Mouse (Mus musculus): ENCODE results near the gene Hfe. TPM values are rescaled to one million over a fixed set of nuclear protein-coding genes. Genes with fewer than 3 reads are reported as not detected.
A peak's percentile ranks its signal among the peaks of the same experiment; 100 is the strongest.
"Not testable (repeated sequence)": the region's sequence is repeated elsewhere in the genome, so short reads cannot be mapped to it uniquely, and the experiment has no call there.

The Hfe gene
- total RNA-seq, 2 experiments from 2014 or later: 33.3 to 45.6 TPM

DNA sequence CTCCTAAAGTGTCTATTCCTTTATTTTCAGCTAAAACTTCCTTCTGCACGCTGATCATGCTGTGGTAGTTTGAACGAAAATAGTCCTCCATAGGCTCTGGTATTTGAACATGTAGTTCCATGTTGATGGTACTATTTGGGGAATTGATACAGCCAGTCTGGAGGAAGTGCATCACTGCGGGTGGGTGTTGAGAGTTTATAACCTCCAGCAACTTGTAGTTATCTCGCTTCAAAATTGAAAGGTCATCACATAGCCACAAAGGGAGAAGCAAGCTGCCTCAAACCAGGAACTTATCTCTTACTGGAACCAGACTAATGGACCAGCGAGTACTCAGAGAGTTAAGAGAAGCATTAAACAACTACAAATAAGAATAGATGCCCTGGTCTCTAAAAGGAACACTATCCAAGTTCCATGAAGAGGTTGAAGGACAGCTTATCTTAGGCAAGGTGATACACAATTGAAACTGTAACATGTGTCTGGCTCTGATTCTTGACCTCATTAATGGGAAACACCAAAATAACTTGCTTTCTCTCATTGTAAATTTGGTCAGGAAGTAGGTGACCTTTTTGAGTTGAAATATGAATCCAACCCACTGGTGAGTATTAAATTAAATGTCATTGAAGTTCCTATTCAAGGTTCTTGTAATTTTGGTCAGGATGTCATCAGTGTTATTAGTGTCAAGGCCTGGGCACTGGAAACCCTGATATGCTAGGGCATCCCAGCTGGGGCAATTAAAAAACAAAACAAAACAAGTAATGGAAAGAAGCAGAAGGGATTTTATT is 5.8 kb upstream of the Hfe start:
- no peak for DNase-seq (ENCODE audit: low spot score in 2 of 2)

DNA sequence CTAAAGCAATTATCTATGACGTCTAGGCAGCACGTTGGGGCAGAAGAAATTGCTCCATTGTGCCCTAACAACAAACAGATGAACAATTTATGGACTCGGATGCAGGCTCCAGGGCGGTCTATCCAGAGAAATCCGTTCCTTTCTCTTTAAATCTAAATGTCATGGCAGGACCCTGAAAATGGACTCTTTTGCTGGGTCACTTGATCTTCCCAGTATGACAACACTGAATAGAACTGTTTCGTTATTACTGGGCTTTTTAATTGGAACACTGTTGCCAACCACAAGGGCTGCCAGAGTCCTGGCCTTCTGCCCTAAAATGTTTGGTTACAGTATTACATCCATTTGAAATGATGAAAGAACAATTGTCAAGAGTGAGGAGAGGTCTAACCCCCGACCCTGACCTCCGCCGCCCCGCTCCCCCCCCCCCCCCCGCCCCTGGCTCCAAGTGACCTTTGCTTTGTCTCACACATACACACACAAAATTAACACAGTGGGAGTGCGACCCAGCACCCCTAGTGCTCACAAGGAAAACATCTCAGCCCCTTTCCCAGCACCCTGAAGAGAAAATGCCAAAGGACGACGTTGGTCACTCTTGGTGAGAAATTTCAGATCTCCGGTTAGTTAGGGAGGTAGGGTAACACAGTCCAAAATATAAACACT is 810 bp downstream of the Hfe start:
- no peak for DNase-seq (ENCODE audit: low spot score in 2 of 2)

DNA sequence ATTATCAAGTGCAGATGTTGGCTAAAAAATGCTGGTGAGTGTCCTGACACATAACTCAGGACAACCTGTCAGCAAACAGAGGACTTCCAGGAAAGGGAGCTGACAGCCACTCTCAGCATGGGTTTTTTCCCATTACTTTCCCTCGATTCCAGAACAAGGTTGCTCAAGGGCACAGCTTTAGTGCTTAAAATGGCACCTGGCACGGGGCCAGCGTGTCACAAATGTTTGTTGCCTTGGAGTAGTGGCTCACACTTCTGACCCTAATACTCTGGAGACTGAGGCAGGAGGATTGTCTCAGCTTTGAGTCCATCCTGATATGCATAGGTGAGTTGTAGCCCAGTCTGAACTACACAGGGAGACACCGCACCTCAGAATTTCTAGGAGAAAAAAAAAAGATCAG is 2.0 kb downstream of the Hfe start:
- no peak for DNase-seq (ENCODE audit: low spot score in 2 of 2)

DNA sequence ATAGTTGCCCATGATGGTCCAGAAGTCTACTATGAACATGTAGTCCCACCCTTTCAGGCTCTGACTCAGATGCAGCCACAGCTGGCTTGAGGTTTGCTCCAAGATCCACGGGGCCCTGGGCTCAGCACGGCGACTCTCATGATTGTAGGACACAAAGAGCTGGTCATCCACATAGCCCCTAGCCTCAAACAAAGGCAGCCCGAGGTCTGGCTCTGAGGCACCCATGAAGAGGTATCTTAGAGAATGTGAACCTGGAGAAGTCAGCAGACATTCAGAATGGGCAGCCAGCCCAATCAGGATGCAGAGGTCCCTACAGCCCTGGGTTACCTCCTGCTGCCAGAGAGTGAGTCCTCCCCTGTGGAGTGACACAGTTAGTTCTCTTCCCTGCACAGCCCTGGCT is 2.6 kb downstream of the Hfe start:
- no peak for DNase-seq (ENCODE audit: low spot score in 2 of 2)

DNA sequence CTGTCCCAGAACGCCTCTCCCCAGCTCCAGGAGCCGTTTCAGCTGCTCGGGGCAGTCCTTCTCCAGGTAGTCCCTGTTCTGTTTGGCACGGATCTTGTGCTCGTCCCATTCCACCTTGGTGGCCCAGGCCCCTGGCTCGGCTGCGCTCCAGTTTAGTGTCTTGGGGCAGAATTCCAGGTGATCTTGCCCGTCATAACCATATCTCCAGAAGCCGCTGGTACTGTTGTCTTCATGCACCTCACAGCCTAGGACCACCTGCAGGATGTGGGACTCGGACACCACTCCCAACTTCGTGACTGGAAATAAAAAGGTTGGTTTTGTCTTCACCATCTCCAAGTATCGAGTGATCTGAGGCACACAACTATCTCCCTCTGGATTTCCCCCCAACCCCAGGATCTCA is 3.9 kb downstream of the Hfe start:
- no peak for DNase-seq (ENCODE audit: low spot score in 2 of 2)

DNA sequence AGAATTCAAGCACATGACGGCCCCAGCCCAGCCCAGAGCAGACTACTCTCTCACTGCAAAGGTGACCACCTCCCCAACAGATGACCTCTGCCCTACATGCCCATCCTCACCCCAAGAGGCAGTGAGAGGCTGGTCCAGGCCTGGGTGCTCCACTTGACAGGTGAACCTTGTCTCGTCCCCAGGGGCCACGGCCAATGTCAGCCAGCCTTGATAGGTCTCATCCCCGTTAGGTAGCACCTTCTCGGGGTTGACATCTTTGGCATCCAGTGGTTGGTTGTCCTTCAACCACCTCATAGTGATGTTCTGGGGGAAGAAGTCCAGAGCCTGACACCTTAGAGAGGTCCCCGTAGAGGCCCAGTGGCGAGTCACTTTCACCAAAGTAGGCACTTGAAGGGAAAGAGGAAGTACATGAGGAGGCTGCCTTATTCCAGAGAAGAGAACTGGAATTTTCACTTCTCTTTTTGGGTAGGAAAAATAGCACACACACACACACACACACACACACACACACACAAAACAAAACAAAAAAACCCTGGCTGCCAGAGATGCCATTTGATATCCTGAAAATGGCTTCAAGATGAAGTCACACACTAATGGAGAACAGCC is 4.8 kb downstream of the Hfe start:
- DNase-seq (ENCODE audit: low spot score in 2 of 2): no peak

DNA sequence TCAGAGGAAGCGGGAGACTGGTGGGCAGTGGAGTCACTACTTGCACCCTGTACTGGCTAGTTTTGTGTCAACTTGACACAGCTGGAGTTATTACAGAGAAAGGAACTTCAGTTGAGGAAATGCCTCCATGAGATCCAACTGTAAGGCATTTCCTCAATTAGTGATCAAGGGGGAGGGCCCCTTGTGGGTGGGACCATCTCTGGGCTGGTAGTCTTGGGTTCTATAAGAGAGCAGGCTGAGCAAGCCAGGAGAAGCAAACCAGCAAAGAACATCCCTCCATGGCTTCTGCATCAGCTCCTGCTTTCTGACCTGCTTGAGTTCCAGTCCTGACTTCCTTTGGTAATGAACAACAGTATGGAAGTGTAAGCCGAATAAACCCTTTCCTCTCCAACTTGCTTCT is 7.9 kb downstream of the Hfe start:
- DNase-seq (ENCODE audit: low spot score in 2 of 2): not testable (repeated sequence)

DNA sequence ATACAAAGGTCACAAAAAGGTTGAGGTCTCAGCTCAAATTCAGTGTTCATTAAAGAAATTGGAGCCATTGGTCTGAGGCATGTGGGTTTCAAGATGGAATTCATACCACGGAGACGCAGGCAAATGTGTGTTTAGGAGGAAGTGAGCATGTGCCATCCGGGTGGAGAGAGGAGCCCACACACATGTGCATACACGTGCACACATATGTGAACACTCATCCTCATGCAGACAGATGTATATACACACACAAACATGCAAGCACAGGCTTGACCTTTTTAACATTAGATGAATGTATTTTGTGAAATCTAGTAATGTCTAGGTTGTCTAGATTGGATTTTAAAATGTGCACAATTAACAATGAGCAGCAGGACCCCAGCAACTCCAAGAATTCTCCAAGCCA is 8.4 kb downstream of the Hfe start:
- no peak for DNase-seq (ENCODE audit: low spot score in 2 of 2)

DNA sequence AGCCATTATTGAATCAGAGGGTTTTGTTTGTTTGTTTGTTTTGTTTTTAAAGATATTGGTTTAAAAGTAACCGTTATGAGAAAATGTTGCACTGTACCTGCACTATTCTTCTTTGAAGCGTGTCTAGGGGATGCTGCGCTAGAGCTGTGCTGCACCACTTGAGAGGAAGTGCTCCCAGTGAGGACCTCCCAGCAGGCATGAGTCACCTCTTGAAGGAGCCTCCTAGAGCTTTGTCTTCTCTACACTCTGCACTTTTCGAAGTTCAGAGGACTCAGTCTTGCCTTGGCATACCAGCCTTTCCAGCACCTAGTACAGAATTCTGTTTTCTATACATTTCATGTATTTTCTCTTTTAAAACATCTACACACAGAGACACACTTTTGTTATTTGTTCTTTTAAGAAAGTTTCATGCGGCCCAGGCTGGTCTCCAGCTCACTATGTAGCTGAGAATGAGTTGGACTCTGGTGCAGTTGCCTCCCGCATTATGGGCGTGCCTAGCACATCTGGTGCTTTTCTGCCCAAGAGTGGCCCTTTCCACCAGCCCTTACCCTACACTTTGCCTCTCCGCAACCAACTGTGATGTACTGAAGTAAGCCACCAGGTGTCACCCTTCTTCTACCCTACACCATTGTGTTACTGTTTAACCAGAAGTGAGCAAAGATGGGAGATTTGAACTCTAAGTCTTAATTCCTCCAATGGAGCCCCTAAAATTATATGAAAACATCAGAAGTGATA is 9.7 kb downstream of the Hfe start:
- DNase-seq (ENCODE audit: low spot score in 2 of 2): peak in 1 of 2 experiments; percentile 64

DNA sequence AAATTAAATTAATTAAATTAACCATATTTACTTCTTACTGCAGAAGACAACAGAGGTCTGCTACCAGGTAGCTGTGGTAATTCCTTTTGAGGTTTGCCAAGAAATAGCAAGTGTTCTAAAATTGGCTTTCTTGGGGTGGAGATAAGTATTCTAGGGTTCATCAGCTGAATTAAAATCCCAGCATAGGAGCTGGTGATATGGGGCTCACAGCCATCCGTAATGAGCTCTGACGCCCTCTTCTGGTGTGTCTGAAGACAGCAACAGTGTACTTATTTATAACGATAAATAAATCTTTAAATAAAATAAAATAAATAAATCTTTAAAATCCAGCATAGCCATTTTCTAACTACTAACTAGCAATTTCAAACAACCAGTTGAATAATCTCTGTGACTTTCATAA is 10.9 kb downstream of the Hfe start:
- no peak for DNase-seq (ENCODE audit: low spot score in 2 of 2)

DNA sequence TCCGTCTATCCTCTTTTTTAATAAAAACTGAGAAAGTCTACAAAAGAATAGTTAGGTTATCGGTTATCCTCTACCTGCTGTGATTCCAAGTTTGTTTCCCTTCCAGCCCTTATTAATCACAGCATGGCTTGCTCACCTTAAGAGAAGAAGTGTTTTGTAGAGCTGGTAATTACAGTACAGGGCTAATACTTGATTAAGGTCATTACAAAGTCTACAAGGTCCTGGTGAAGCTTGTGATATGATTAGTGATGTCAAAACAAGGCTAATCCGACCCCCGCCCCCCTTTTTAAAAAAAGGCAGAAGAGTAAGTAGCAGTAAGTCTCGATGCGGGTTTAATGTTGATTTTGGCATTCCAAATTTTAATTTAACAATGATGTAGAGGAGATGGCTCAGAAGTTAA is 11.7 kb downstream of the Hfe start:
- DNase-seq (ENCODE audit: low spot score in 2 of 2): no peak

DNA sequence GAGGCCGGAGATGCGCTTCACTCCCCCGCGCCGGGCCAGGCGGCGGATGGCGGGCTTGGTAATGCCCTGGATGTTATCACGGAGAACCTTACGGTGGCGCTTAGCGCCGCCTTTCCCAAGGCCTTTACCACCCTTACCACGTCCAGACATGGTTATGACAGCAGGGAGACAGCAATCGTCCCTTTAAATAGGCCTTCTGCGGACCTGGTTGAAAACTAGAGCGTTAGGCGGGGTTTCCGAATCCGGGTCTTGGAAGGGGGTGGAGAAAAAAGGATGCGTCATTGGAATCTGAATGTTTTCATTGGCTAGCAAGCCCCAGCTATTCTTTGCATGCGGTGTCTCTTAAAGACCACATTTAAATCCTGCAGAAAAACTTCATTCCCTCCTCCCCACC is 12.4 kb downstream of the Hfe start, which contains the start of gene Hist1h4c:
Hist1h4c (minus strand) TSS at position 155 of the 394 bp plus-strand sequence.
- DNase-seq (ENCODE audit: low spot score in 2 of 2): peak; percentile 99 to 100

DNA sequence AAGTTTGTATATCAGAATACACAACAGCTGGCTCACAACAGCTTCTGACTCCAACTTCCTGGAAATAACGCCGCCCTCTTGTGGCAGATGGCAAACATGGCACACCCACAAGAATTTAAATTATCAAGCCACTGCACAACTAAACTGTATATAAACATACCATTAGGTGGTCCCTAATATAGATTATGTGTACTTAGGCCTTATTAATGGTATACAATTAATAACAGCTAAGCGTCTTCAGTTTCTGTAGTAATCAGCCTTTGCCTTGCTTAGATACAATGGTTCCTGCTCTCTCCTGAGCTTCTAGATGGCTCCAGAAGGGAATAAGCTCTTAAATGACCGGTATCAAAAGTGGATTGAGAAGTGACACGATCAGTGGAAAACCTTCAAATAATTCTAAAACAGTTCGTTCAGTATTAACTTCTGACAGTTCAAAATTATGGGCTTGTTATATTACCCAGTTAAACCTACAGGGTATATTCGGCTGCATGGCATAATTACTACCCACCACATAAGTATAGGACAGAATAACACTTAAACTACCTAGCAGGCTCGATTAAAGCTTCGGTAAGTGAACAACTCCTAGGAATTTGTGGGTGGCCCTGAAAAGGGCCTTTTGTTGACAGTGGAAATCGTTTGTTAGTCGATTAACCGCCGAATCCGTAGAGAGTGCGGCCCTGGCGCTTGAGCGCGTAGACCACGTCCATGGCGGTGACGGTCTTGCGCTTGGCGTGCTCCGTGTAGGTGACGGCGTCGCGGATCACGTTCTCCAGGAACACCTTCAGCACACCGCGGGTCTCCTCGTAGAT is 13.0 kb downstream of the Hfe start:
- DNase-seq (ENCODE audit: low spot score in 2 of 2): peak in 1 of 2 experiments; percentile 33

DNA sequence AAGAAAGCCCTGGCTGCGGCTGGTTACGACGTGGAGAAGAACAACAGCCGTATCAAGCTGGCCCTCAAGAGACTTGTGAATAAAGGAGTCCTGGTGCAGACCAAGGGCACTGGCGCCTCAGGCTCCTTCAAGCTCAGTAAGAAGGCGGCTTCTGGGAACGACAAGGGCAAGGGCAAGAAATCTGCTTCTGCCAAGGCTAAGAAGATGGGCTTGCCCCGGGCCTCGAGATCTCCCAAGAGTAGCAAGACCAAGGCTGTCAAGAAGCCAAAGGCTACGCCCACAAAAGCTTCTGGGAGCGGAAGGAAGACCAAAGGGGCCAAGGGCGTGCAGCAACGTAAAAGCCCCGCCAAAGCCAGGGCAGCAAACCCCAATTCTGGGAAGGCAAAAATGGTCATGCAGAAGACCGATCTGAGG is 14.6 kb downstream of the Hfe start:
- no peak for DNase-seq (ENCODE audit: low spot score in 2 of 2)

DNA sequence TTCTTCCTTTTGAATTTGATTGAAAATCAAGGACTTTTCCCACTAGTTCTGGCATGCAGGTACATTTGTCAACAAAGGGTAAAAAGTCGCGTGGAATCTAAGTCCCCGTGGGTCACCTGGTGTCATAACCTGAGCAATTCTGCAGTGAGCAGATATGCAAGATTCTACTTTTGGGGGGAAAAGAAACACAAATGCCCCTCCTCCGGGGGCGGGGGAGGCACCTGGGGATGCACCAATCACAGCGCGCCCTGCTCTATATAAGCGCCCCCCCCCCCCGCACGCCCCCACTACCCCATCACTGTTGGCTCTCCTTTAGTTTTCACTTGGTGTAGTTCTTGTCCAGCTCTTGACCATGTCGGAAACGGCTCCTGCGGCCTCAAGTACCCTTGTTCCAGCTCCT is 15.1 kb downstream of the Hfe start, which contains the start of gene Hist1h1t:
Hist1h1t (plus strand) TSS at position 301 of the 400 bp plus-strand sequence.
- no peak for DNase-seq (ENCODE audit: low spot score in 2 of 2)

DNA sequence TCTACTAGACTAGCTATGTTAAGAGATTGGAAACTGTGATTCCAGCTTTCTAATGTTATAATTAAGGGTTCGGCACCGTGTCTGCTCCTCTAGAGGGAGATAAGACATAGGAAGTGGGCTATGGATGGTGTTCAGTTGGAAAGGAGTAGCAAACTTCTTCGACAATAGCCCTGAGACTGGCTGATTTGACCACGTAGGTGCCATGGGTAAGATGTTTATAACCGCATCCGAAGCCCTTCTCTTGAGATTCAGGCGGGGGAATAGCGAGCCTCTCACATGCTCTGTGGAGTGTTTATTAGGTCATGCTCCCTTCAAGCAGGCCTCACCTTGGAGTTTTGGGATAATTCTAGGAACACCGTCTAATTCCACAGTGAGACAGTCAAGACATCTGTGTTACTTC is 15.7 kb downstream of the Hfe start:
- no peak for DNase-seq (ENCODE audit: low spot score in 2 of 2)

DNA sequence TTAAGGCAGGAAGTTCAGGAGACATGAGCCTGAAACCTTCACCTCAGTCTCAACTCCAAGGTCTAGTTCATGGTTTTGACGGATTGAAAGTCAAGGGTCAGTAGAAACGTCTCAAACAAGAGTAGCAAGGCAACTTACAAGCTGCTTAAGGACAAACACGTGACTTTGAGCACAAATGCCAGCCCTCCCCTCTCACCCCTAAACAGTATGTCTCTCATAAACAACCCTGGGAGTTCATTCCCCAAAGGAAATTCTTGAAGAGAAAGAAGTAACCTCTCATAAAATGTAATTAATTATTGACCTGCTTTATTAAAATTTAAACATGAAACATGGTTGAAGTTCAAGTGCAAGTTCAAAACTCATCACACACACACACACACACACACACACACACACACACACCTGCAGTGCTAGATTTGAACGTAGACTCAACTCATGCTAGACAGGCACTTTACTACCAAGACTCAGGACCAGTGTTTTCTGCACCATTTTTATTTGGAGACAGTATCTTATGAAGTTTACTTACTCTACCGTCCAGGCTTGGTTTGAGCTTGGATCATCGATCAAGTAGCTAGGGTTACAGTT is 16.7 kb downstream of the Hfe start:
- no peak for DNase-seq (ENCODE audit: low spot score in 2 of 2)

DNA sequence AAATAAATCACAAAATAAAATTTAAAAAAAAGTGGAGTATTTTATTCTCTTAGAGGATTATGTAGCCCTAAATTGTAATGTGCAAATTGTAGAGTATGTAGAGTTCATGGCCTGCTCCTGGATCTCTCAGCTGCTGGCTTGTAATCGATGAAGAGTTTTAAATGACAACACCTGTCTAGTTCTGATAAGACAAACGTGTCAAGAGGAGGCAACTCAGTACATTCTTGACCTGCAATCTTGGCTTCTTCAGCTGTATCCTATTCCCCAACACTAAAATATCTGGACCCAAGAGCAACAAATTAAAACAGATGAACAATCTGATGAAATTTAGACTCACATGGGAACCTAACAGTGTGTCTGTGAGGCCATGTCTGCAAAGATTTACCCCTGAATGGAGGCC is 21.2 kb downstream of the Hfe start:
- DNase-seq (ENCODE audit: low spot score in 2 of 2): no peak

DNA sequence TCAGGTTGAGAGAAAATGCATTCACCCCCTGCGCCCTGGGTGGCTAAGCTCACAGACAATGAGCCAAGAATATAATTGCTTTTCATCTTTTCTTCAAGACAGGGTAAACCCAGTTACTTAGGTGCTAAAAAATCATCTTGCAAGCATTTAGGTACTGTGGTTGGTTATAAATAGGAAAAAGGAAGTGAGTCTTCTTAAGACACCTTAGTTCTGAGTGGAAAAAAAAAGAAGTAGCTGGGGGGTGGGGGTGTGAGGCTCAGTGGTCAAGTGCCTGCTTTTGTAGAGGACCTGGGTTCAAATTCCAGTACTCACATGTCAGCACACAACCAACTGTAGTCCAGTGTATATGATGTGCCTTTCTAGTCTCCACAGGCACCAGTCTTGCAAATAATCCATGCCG is 21.7 kb downstream of the Hfe start:
- no peak for DNase-seq (ENCODE audit: low spot score in 2 of 2)

DNA sequence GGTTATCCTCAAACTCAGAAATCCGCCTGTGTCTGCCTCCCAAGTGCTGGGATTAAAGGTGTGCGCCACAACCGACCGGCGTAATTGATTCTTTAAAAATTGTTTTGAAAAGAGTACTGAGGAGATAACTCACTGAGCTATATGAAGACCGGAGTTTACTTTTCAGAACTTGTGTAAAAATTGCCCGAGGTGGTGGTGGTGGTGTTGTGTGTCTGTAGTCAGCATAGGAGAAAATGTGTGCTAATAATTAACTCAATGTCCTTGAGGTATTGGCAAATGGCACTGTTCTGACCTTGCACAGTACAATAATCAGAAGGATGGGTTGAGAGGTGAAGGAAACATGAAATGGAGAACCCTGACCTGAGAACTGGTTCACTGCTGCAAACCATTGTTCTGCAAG is 22.7 kb downstream of the Hfe start:
- DNase-seq (ENCODE audit: low spot score in 2 of 2): no peak

Measured in adrenal gland, adult 18-20 months (tissue).